Mouse (Mus musculus): ENCODE measurements around the gene Olfr750.

The Olfr750 gene

GRCm38 (mm10) chr14:51088970-51089673 lies 14.9 kb upstream of the Olfr750 start:
- DNase-seq (ENCODE audit: extremely low read depth, insufficient read length, low spot score): peak; percentile 91

GRCm38 (mm10) chr14:51088166-51088969 lies 14.1 kb upstream of the Olfr750 start:
- peak; percentile 76 for DNase-seq (ENCODE audit: extremely low read depth, insufficient read length, low spot score)

DNA sequence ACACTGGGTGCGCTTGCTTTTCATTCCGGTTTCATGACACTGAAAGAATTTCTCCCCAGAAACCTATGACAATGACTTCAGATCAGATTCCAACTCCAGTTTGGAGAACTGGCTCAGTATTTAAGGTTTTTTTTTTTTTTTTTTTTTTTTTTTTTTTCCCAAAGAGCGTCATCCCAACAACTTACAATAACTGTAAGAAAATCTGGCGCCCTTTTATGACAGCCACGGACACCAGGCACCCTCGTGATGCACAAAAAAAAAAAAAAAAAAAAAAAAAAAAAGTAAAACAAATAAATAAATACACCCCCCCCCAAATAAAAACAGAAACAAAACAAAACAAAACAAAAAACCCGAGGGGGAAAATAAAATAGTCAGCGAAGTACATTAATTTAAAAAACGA lies 13.5 kb upstream of the Olfr750 start:
- DNase-seq (ENCODE audit: extremely low read depth, insufficient read length, low spot score): peak; percentile 37

DNA sequence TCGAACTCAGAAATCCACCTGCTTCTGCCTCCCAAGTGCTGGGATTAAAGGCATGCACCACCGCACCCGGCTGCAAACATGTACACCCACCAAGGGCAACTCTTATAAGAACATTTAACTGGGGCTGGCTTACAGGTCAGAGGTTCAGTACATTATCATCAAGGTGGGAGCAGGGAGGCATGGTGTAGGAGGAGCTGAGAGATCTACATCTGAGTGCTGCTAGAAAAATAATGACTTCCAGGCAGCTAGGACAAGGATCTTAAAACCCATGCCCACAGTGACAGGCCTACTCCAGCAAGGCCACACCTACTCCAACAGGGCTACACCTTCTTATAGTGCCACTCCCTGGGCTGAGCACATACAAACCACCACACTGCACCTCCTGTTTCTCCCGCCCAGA lies 11.7 kb upstream of the Olfr750 start:
- DNase-seq (ENCODE audit: extremely low read depth, insufficient read length, low spot score): no peak

DNA sequence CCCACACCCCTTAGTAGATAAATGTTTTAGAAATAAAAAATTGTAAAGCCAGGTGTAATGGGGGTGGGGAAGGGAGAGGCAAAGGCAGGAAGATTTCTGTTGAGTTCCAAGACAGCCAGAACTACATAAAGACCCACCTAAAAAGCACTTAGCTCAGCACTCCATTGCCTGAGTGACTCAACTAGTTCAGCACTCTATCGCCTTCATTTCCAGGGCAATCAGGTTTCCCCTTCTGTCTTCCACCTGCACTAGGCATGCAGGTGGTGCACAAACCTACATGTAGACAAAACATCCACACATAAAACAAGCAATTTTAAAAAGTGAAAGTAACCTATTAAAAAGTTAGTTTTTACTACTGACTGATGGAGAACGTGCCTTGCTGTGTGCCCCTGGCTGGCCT lies 10.9 kb upstream of the Olfr750 start:
- DNase-seq (ENCODE audit: extremely low read depth, insufficient read length, low spot score): no peak

GRCm38 (mm10) chr14:51083805-51084204 lies 9.6 kb upstream of the Olfr750 start:
- no peak for DNase-seq (ENCODE audit: extremely low read depth, insufficient read length, low spot score)

DNA sequence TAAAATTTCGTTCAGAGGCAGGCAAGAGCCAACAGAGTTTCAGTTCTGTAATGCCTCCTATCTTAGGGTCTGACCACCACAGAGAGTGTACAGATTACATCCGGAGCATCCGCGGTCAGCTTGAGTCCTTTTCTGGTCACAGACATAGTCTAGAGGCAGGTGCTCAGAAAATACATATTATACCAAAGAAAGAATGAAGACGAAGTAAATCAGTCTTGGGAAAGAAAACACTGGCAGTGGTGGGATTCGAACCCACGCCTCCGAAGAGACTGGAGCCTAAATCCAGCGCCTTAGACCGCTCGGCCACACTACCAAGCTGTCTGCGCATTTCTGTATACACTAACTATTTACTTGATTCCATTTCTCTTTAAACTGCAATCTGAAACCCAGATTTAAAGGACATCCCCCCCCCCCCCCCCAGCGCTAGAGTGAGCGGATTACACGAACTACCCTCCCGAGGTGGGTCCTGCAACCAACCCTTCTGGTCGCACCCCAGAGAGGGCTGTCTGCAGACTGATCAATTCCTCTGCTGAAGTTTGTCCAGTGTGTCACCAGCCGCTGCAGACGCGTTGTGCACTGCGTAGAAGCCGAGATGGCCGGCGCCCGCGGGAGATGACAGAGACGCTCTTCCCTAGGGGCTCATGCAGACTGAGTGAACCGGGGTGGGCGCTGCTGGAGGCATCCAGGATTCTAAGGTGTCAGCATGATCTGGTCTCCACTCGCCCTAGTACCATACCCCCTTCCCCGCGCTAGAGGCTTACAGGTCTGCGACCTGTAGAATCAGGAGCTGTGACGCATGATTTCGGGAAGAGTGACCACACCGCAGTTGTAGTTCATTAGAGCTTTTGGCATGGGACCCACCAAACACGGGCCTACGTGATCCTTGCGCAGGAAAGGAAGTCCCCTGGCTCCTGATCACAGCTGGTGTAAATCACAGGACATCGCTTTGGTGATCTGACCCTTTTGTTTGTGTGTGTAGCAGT lies 8.7 kb upstream of the Olfr750 start:
- peak; percentile 52 for DNase-seq (ENCODE audit: extremely low read depth, insufficient read length, low spot score)

DNA sequence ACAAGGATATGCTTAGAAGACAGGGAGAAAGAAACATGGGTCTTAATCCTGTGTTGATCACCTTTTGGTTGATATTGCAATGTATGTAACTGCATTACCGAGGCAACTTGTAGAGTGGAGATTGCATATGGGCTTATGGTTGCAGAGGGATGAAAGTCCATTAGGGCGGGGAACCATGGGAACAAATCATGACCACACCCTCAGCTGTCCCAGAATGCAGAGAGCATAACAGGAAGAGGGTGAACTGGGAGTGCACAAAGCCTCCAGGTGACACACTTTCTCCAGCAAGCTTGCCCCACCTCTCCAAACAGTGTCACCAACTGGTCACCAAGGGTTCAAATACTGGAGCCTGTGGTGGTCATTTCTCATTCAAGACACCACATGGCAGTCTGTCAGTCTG lies 6.8 kb upstream of the Olfr750 start:
- DNase-seq (ENCODE audit: extremely low read depth, insufficient read length, low spot score): no peak

DNA sequence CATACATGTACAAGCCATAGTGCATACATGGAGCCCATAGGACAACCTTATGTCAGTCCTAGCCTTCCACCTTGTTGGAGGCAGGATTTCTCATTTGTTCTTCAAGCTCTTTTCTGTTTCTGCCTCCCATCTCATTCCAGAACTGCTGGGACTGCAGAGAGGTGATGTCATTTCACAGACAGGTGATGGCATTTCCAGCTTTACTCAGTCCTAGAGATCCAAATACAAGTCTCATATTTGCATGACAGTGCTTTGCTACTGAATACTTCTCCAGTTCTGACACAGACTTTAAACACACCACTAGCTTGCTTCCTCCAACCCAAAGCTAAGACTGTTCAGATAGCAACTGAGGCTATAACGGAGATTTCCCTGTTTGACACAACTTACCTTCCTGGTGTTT lies 4.9 kb upstream of the Olfr750 start:
- DNase-seq (ENCODE audit: extremely low read depth, insufficient read length, low spot score): no peak

GRCm38 (mm10) chr14:51069617-51070016 lies 4.6 kb downstream of the Olfr750 start:
- peak; percentile 18 for DNase-seq (ENCODE audit: extremely low read depth, insufficient read length, low spot score)

DNA sequence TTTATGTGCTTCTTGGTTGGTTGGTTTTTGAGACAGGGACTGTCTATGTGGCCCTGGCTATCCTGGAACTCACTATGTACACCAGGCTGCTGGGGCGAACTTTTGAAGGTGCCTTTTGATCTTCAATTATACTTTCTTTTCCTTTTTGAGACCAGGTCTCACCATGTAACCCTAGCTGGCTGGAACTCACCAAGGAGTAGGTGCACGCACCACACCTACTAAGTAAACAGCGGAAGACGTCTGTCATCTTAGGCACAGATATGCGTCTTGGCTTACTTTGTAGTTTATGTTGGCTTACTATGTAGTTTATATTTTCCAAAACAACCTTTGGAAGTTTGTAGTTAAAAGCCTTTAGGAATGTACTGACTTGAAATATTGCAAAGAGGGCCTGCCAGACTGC lies 5.3 kb downstream of the Olfr750 start:
- DNase-seq (ENCODE audit: extremely low read depth, insufficient read length, low spot score): no peak

DNA sequence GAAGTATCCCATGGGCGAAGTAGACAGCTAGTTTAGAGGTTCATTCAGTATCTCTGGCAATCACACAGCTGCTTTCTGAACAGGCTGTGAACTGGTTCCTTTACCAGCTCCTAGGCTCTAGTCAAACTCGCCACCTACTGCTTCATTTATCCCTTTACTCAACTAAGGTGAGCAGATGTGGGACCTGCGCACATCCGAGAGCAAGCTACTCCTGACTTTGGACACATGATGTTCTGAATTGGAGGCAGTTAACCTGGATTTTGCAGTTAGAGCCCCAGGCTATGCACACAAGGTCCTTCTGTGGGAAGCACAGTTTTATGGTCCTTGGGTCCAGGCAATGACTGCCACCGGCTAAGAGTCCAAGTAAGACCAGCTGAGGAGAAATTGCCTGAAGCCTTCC lies 13.5 kb downstream of the Olfr750 start:
- no peak for DNase-seq (ENCODE audit: extremely low read depth, insufficient read length, low spot score)

- DNase-seq (ENCODE audit: extremely low read depth, insufficient read length, low spot score): no peak
Observed at GRCm38 (mm10) chr14:51057401-51057831, 16.8 kb downstream of the Olfr750 start, which contains the start of gene Rnase12. Rnase12 (minus strand) TSS chr14:51057661.

GRCm38 (mm10) chr14:51054243-51055237 lies 19.7 kb downstream of the Olfr750 start:
- DNase-seq (ENCODE audit: extremely low read depth, insufficient read length, low spot score): no peak

GRCm38 (mm10) chr14:51053176-51053575 lies 21.1 kb downstream of the Olfr750 start:
- DNase-seq (ENCODE audit: extremely low read depth, insufficient read length, low spot score): no peak

- no peak for DNase-seq (ENCODE audit: extremely low read depth, insufficient read length, low spot score)
Observed at GRCm38 (mm10) chr14:51051941-51052340, 22.3 kb downstream of the Olfr750 start.

GRCm38 (mm10) chr14:51050063-51050462 lies 24.2 kb downstream of the Olfr750 start, which contains the start of gene Rnase11:
Rnase11 (minus strand) TSS chr14:51050163.
- no peak for DNase-seq (ENCODE audit: extremely low read depth, insufficient read length, low spot score)

DNA sequence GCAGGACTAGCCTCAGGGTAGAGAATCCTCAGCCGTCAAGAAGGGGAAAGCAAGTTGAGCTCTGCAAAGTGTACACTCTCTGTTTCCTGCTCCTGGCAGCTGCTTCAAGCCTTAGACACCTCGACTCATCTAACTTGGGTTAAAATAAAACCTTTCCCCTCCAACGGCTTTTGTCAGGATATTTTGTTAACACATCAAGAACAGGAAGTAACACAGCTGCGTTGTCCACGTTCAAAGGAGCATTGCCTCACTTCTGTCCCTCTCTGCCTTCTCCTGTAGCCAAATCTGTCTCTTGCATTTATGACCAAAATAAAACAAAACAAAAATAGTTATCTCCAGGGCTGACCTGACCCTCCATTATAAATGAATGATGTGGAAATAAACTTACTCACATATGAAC lies 26.4 kb downstream of the Olfr750 start:
- no peak for DNase-seq (ENCODE audit: extremely low read depth, insufficient read length, low spot score)

GRCm38 (mm10) chr14:51041769-51042168 lies 32.5 kb downstream of the Olfr750 start, which contains the start of gene Rnase9:
Rnase9 (minus strand) TSS chr14:51041869.
- DNase-seq (ENCODE audit: extremely low read depth, insufficient read length, low spot score): no peak
